Mouse (Mus musculus) small intestine, adult 2 months (tissue): ENCODE measurements around the gene Nfia. TPM values are rescaled to one million over a fixed set of nuclear protein-coding genes. Genes with fewer than 3 reads are reported as not detected.

Experiments used
- H3K27ac ChIP-seq: fragments of 200-500 bp; 2 replicates; pipeline ENCODE4 v1.5.1; 2012; ENCODE audit warnings: low read depth, low read length, control low read depth, inconsistent platforms; ENCODE audit not compliant: insufficient read depth
- H3K27me3 ChIP-seq: fragments of 200-500 bp; 2 replicates; pipeline ENCODE4 v1.6.1; 2012; ENCODE audit warnings: mild to moderate bottlenecking, moderate library complexity, low read length, inconsistent platforms; ENCODE audit not compliant: control insufficient read depth, insufficient read depth
- H3K36me3 ChIP-seq: fragments of 200-500 bp; 2 replicates; pipeline ENCODE4 v1.6.1; 2012; ENCODE audit warnings: mild to moderate bottlenecking, low read length, control low read depth, inconsistent platforms; ENCODE audit not compliant: control insufficient read depth, insufficient read depth
- H3K4me1 ChIP-seq: fragments of 200-500 bp; 2 replicates; pipeline ENCODE4 v1.6.1; 2012; ENCODE audit warnings: low read length, inconsistent platforms, mixed read lengths; ENCODE audit not compliant: control insufficient read depth, insufficient read depth, insufficient read length
- H3K4me3 ChIP-seq: fragments of 200-500 bp; 2 replicates; pipeline ENCODE4 v1.5.1; 2012; ENCODE audit warnings: low read depth, mild to moderate bottlenecking, control low read depth, inconsistent platforms, low read length, moderate library complexity
- CTCF ChIP-seq: fragments of 200-500 bp; IDR thresholded peaks from 2 replicates; pipeline ENCODE4 v1.5.1; 2012; ENCODE audit warnings: low read depth, mild to moderate bottlenecking, control low read depth, inconsistent platforms, low read length, moderate library complexity, mixed read lengths; ENCODE audit not compliant: insufficient replicate concordance, insufficient read length; ENCODE audit errors: extremely low read depth
- POLR2A ChIP-seq: fragments of 200-500 bp; IDR thresholded peaks from 2 replicates; pipeline ENCODE4 v1.6.1; 2012; ENCODE audit warnings: low read depth, mild to moderate bottlenecking, control low read depth, inconsistent platforms, low read length, moderate library complexity
- WGBS: fragments of 180-500 bp; shearing (Covaris S2); methylation state at CpG from one replicate; pipeline ENCODE4 v1.1.7; 2018; 5-methylcytosine and 5-hydroxymethylcytosine counted together
- polyA plus RNA-seq: library from polyadenylated mRNA; depleted of rRNA; stranded (reverse); fragments of >200 nt; gene quantifications from 2 replicates; pipeline ENCODE4 v1.2.3, GENCODE M21; 2012

Nfia gene
- polyA plus RNA-seq, 1 experiment: 16.5 TPM

GRCm38 (mm10) chr4:98080586-98080985, 308.1 kb downstream of the Nfia start:
- 85% methylated on average over 1 of the region's 1 CpGs for WGBS
- Histone ChIP-seq H3K4me1 (no peaks in the 10 kb centered on the region), H3K36me3 (peaks cover 9% of the 10 kb centered on the region), H3K27ac (no peak overlapping the region), H3K4me3 (no peak overlapping the region), H3K27me3 (no peaks in the 10 kb centered on the region)
- no peak for TF ChIP-seq POLR2A
- no peak for TF ChIP-seq CTCF

- no peak for TF ChIP-seq CTCF
- no peak for TF ChIP-seq POLR2A
- Histone ChIP-seq H3K4me3 (no peak overlapping the region), H3K27ac (no peak overlapping the region), H3K4me1 (no peaks in the 10 kb centered on the region), H3K27me3 (no peaks in the 10 kb centered on the region), H3K36me3 (peaks cover 9% of the 10 kb centered on the region)
- 25% methylated on average over 1 of the region's 1 CpGs for WGBS
Measured at GRCm38 (mm10) chr4:98081962-98082361, 309.4 kb downstream of the Nfia start.

GRCm38 (mm10) chr4:98082512-98082911, 310.0 kb downstream of the Nfia start:
- TF ChIP-seq POLR2A (no peak), CTCF (no peak)
- WGBS: 90% methylated on average over 4 of the region's 4 CpGs
- Histone ChIP-seq H3K4me3 (no peak overlapping the region), H3K27ac (no peak overlapping the region), H3K4me1 (no peaks in the 10 kb centered on the region), H3K36me3 (peaks cover 9% of the 10 kb centered on the region), H3K27me3 (no peaks in the 10 kb centered on the region)

GRCm38 (mm10) chr4:98085060-98085459, 312.5 kb downstream of the Nfia start:
- Histone ChIP-seq H3K36me3 (peaks cover 9% of the 10 kb centered on the region), H3K27me3 (no peaks in the 10 kb centered on the region), H3K27ac (no peak overlapping the region), H3K4me1 (no peaks in the 10 kb centered on the region), H3K4me3 (no peak overlapping the region)
- TF ChIP-seq CTCF: no peak
- TF ChIP-seq POLR2A: no peak
- WGBS: 98% methylated on average over 6 of the region's 6 CpGs

GRCm38 (mm10) chr4:98086976-98087375, 314.4 kb downstream of the Nfia start:
- H3K36me3 ChIP-seq: peaks cover 3% of the 10 kb centered on the region; the same call in 1 of the 2 replicates
- H3K4me1 ChIP-seq: no peaks in the 10 kb centered on the region; the same call in 1 of the 2 replicates
- 42% methylated on average over 4 of the region's 4 CpGs for WGBS
- H3K27ac ChIP-seq: no peak overlapping the region
- TF ChIP-seq CTCF: no peak
- no peak for TF ChIP-seq POLR2A
- no peaks in the 10 kb centered on the region for H3K27me3 ChIP-seq
- H3K4me3 ChIP-seq: no peak overlapping the region

GRCm38 (mm10) chr4:98089985-98090384, 317.5 kb downstream of the Nfia start:
- H3K27ac ChIP-seq: no peak overlapping the region
- WGBS: 83% methylated on average over 6 of the region's 6 CpGs
- no peaks in the 10 kb centered on the region; the same call in 1 of the 2 replicates for H3K4me1 ChIP-seq
- no peaks in the 10 kb centered on the region for H3K27me3 ChIP-seq
- H3K4me3 ChIP-seq: no peak overlapping the region
- no peak for TF ChIP-seq CTCF
- no peak for TF ChIP-seq POLR2A
- H3K36me3 ChIP-seq: no peaks in the 10 kb centered on the region

- Histone ChIP-seq H3K36me3 (no peaks in the 10 kb centered on the region), H3K27me3 (no peaks in the 10 kb centered on the region), H3K4me3 (no peak overlapping the region), H3K4me1 (no peaks in the 10 kb centered on the region; the same call in 1 of the 2 replicates), H3K27ac (no peak overlapping the region)
- TF ChIP-seq CTCF: no peak
- TF ChIP-seq POLR2A: no peak
- WGBS: 77% methylated on average over 3 of the region's 3 CpGs
Measured at GRCm38 (mm10) chr4:98090586-98090985, 318.1 kb downstream of the Nfia start.

- Histone ChIP-seq H3K4me3 (no peak overlapping the region), H3K27ac (no peak overlapping the region), H3K4me1 (no peaks in the 10 kb centered on the region; the same call in 1 of the 2 replicates), H3K36me3 (no peaks in the 10 kb centered on the region), H3K27me3 (no peaks in the 10 kb centered on the region)
- 49% methylated on average over 4 of the region's 4 CpGs for WGBS
- TF ChIP-seq CTCF (no peak), POLR2A (no peak)
Measured at GRCm38 (mm10) chr4:98091368-98091827, 318.9 kb downstream of the Nfia start.
